Mouse (Mus musculus) heart, adult 2 months (tissue): ENCODE data around the gene Palm2. TPM values are rescaled to one million over a fixed set of nuclear protein-coding genes. Genes with fewer than 3 reads are reported as not detected.

ENCODE experiments used
- DNase-seq, 2 experiments: peaks; one replicate each; pipeline ENCODE4 v3.0.0; 2021
- H3K27ac ChIP-seq: fragments of 200-600 bp; 2 replicates; pipeline ENCODE4 v1.8.1; 2022
- H3K27me3 ChIP-seq: fragments of 200-500 bp; 2 replicates; pipeline ENCODE4 v1.6.1; 2012; ENCODE audit warnings: mild to moderate bottlenecking, low read length, inconsistent platforms, mixed read lengths; ENCODE audit not compliant: control insufficient read depth, insufficient read depth
- H3K36me3 ChIP-seq: fragments of 200-500 bp; 2 replicates; pipeline ENCODE4 v1.6.1; 2012; ENCODE audit warnings: low read length, inconsistent platforms; ENCODE audit not compliant: control insufficient read depth, insufficient read depth
- H3K4me1 ChIP-seq: fragments of 200-500 bp; 2 replicates; pipeline ENCODE4 v1.6.1; 2011; ENCODE audit warnings: low read length; ENCODE audit not compliant: control insufficient read depth, insufficient read depth
- H3K4me3 ChIP-seq: fragments of 200-600 bp; 2 replicates; pipeline ENCODE4 v1.8.1; 2022
- H3K79me2 ChIP-seq: fragments of 200-500 bp; replicated peaks from 2 replicates; pipeline ENCODE4 v1.6.1; 2012; ENCODE audit warnings: mild to moderate bottlenecking, inconsistent platforms, low read length, moderate library complexity, mixed read lengths; ENCODE audit not compliant: control insufficient read depth, insufficient read depth
- H3K9ac ChIP-seq: fragments of 200-500 bp; 2 replicates; pipeline ENCODE4 v1.6.1; 2012; ENCODE audit warnings: low read depth, mild to moderate bottlenecking, control low read depth, inconsistent platforms, low read length, mixed read lengths
- CTCF ChIP-seq: fragments of 200-600 bp; IDR thresholded peaks from 2 replicates; pipeline ENCODE4 v1.8.1; 2022; ENCODE audit warnings: antibody characterized with exemption, mild to moderate bottlenecking, moderate library complexity
- EP300 ChIP-seq: fragments of 200-500 bp; IDR thresholded peaks from 2 replicates; pipeline ENCODE4 v1.6.1; 2011; ENCODE audit warnings: low read depth, low read length, control low read depth; ENCODE audit not compliant: insufficient read depth
- POLR2A ChIP-seq: fragments of 200-500 bp; IDR thresholded peaks from 2 replicates; pipeline ENCODE4 v1.6.1; 2011; ENCODE audit warnings: mild to moderate bottlenecking, low read depth, low read length, control low read depth; ENCODE audit not compliant: insufficient read depth
- WGBS: fragments of 180-500 bp; shearing (Covaris S2); methylation state at CpG from one replicate; pipeline ENCODE4 v1.1.7; 2018; 5-methylcytosine and 5-hydroxymethylcytosine counted together
- intact Hi-C: fragments of 180-260 bp; cut with DNase I; formaldehyde crosslinking; loops from one replicate; pipeline ENCODE4 v1.15.1; 2025
- polyA plus RNA-seq: library from polyadenylated mRNA; depleted of rRNA; stranded (reverse); fragments of >200 nt; gene quantifications from 2 replicates; pipeline ENCODE4 v1.2.3, GENCODE M21; 2012
- total RNA-seq, 2 experiments: library from RNA; stranded (reverse); gene quantifications; 2 replicates each; pipeline ENCODE4 v1.2.3; 2021

The Palm2 gene
- total and polyA plus RNA-seq, 3 experiments, result 0.33 to 13.2 (median 9.9) TPM

- Histone ChIP-seq H3K4me3 (no peak overlapping the region), H3K27me3 (no peaks in the 10 kb centered on the region), H3K79me2 (no peaks in the 10 kb centered on the region), H3K36me3 (peaks cover 12% of the 10 kb centered on the region), H3K9ac (peak overlapping the region; percentile 32), H3K27ac (peak overlapping the region; percentile 83), H3K4me1 (peaks cover 32% of the 10 kb centered on the region)
- 8% methylated on average over 12 of the region's 12 CpGs for WGBS
- TF ChIP-seq EP300, result peak; percentile 81; the same call in 1 of the 2 replicates
- 0 out of 2 replicates have a peak, but pooled peaks have one; percentile 19 for TF ChIP-seq POLR2A
- TF ChIP-seq CTCF, result peak; percentile 100
- DNase-seq, result peak; percentile 88 to 89
- intact Hi-C loops, result loop anchor here (1.0 to 5.0 kb wide), 6 partner anchors 49 to 206 kb away; no protein-coding TSS in a partner anchor
Measured at GRCm38 (mm10) chr4:57672996-57673906, 239.2 kb downstream of the Palm2 start.

GRCm38 (mm10) chr4:57674351-57674750 lies 240.3 kb downstream of the Palm2 start:
- Histone ChIP-seq H3K79me2 (no peaks in the 10 kb centered on the region), H3K4me1 (peaks cover 32% of the 10 kb centered on the region), H3K4me3 (no peak overlapping the region), H3K36me3 (peaks cover 12% of the 10 kb centered on the region), H3K27me3 (no peaks in the 10 kb centered on the region), H3K9ac (no peak overlapping the region), H3K27ac (peak overlapping the region; percentile 83)
- peak in 1 of 2 experiments; percentile 14 for DNase-seq
- WGBS, result 48% methylated on average over 7 of the region's 7 CpGs
- TF ChIP-seq EP300 (0 out of 2 replicates have a peak, but pooled peaks have one; percentile 27), POLR2A (peak; percentile 65), CTCF (no peak)
- intact Hi-C loops, result loop anchor here (2.0 to 5.0 kb wide), 2 partner anchors 16 to 48 kb away; no protein-coding TSS in a partner anchor

GRCm38 (mm10) chr4:57675387-57675786 lies 241.3 kb downstream of the Palm2 start:
- TF ChIP-seq CTCF (no peak), EP300 (peak; percentile 91), POLR2A (0 out of 2 replicates have a peak, but pooled peaks have one; percentile 22)
- DNase-seq, result peak; percentile 88 to 93
- intact Hi-C loops, result loop anchor here (2.0 kb wide), 1 partner anchor 15 kb away; no protein-coding TSS in a partner anchor
- 0% methylated on average over 13 of the region's 13 CpGs for WGBS
- H3K9ac ChIP-seq, result no peak overlapping the region; the same call in 1 of the 2 replicates
- no peaks in the 10 kb centered on the region for H3K79me2 ChIP-seq
- peaks cover 17% of the 10 kb centered on the region for H3K36me3 ChIP-seq
- H3K4me3 ChIP-seq, result peak overlapping the region; percentile 20; the same call in 1 of the 2 replicates
- H3K27ac ChIP-seq, result peak overlapping the region; percentile 83
- peaks cover 35% of the 10 kb centered on the region for H3K4me1 ChIP-seq
- H3K27me3 ChIP-seq, result no peaks in the 10 kb centered on the region

GRCm38 (mm10) chr4:57677916-57678315 lies 243.9 kb downstream of the Palm2 start:
- peaks cover 39% of the 10 kb centered on the region for H3K4me1 ChIP-seq

GRCm38 (mm10) chr4:57678991-57679457 lies 245.0 kb downstream of the Palm2 start:
- Histone ChIP-seq H3K4me1 (peaks cover 34% of the 10 kb centered on the region), H3K36me3 (peaks cover 14% of the 10 kb centered on the region), H3K27ac (peak overlapping the region; percentile 84), H3K4me3 (no peak overlapping the region), H3K79me2 (no peaks in the 10 kb centered on the region), H3K9ac (no peak overlapping the region), H3K27me3 (no peaks in the 10 kb centered on the region)
- peak; percentile 71 to 81 for DNase-seq
- intact Hi-C loops, result loop anchor here (1.0 kb wide), 1 partner anchor 9 kb away; no protein-coding TSS in a partner anchor
- TF ChIP-seq CTCF (no peak), EP300 (peak; percentile 93)
- 46% methylated on average over 9 of the region's 9 CpGs for WGBS

More at GRCm38 (mm10) chr4:57677916-57678315, 243.9 kb downstream of the Palm2 start:
- H3K27ac ChIP-seq, result peak overlapping the region; percentile 84
- no peaks in the 10 kb centered on the region for H3K27me3 ChIP-seq
- no peak overlapping the region for H3K9ac ChIP-seq
- no peak for TF ChIP-seq CTCF
- no peak for TF ChIP-seq POLR2A
- no peak for TF ChIP-seq EP300
- WGBS, result 76% methylated on average over 12 of the region's 12 CpGs
- peaks cover 14% of the 10 kb centered on the region for H3K36me3 ChIP-seq
- intact Hi-C loops, result no loop called here
- DNase-seq, result no peak
- H3K4me3 ChIP-seq, result no peak overlapping the region
- H3K79me2 ChIP-seq, result no peaks in the 10 kb centered on the region
